Mouse (Mus musculus) midbrain, embryonic 12.5 days (tissue): ENCODE measurements around the gene Clmn. TPM values are rescaled to one million over a fixed set of nuclear protein-coding genes. Genes with fewer than 3 reads are reported as not detected.
"Not testable (repeated sequence)": the region's sequence is repeated elsewhere in the genome, so short reads cannot be mapped to it uniquely, and the experiment has no call there.

ENCODE experiments used
- ATAC-seq: fragments of 200-750 bp; cut with Nextera tagmentation; 2 replicates; pipeline ENCODE4 v1.8.0; 2017; ENCODE audit warnings: low read depth, moderate TSS enrichment, moderate library complexity; ENCODE audit not compliant: low FRiP score
- H3K27ac ChIP-seq: fragments of 300-500 bp; sonication (generic); replicated peaks from 2 replicates; pipeline ENCODE4 v1.5.1; 2016; ENCODE audit warnings: mild to moderate bottlenecking
- H3K27me3 ChIP-seq: fragments of 300-500 bp; sonication (generic); 2 replicates; pipeline ENCODE4 v1.6.1; 2016; ENCODE audit warnings: mild to moderate bottlenecking
- H3K36me3 ChIP-seq: fragments of 300-500 bp; sonication (generic); 2 replicates; pipeline ENCODE4 v1.6.1; 2016
- H3K4me1 ChIP-seq: fragments of 300-500 bp; sonication (generic); 2 replicates; pipeline ENCODE4 v1.6.1; 2016
- H3K4me2 ChIP-seq: fragments of 300-500 bp; sonication (generic); replicated peaks from 2 replicates; pipeline ENCODE4 v1.6.1; 2016; ENCODE audit warnings: mild to moderate bottlenecking, moderate library complexity
- H3K4me3 ChIP-seq: fragments of 300-500 bp; sonication (generic); 2 replicates; pipeline ENCODE4 v1.5.1; 2016; ENCODE audit warnings: mild to moderate bottlenecking
- H3K9ac ChIP-seq: fragments of 300-500 bp; sonication (generic); replicated peaks from 2 replicates; pipeline ENCODE4 v1.6.1; 2016; ENCODE audit warnings: mild to moderate bottlenecking, moderate library complexity
- H3K9me3 ChIP-seq: fragments of 300-500 bp; sonication (generic); 2 replicates; pipeline ENCODE4 v1.6.1; 2016; ENCODE audit warnings: mild to moderate bottlenecking
- WGBS: fragments of 180-500 bp; shearing (Covaris S2); methylation state at CpG from one replicate; pipeline ENCODE4 v1.1.7; 2016; 5-methylcytosine and 5-hydroxymethylcytosine counted together
- polyA plus RNA-seq: library from polyadenylated mRNA; unstranded; fragments of >200 nt; fragmentation: Nextera tagmentation; extraction: Ambion mirVana; gene quantifications from 2 replicates; pipeline ENCODE4 v1.2.1, GENCODE M21; 2016

The Clmn gene
- polyA plus RNA-seq, 1 experiment from 2014 or later, result 2.5 TPM

GRCm38 (mm10) chr12:104837111-104837837, 27.6 kb downstream of the Clmn start:
- Histone ChIP-seq H3K36me3 (no peaks in the 10 kb centered on the region), H3K4me1 (peaks cover 4% of the 10 kb centered on the region; the same call in 1 of the 2 replicates), H3K4me3 (no peak overlapping the region), H3K9ac (no peak overlapping the region), H3K9me3 (no peaks in the 10 kb centered on the region), H3K27ac (no peak overlapping the region), H3K4me2 (no peak overlapping the region), H3K27me3 (no peaks in the 10 kb centered on the region)
- ATAC-seq, result no peak
- WGBS, result 92% methylated on average over 2 of the region's 2 CpGs

GRCm38 (mm10) chr12:104836230-104836629, 28.6 kb downstream of the Clmn start:
- peaks cover 4% of the 10 kb centered on the region; the same call in 1 of the 2 replicates for H3K4me1 ChIP-seq
- H3K36me3 ChIP-seq, result no peaks in the 10 kb centered on the region
- no peaks in the 10 kb centered on the region for H3K27me3 ChIP-seq
- H3K9me3 ChIP-seq, result no peaks in the 10 kb centered on the region
- H3K27ac ChIP-seq, result no peak overlapping the region
- WGBS, result 92% methylated on average over 6 of the region's 6 CpGs
- no peak overlapping the region for H3K9ac ChIP-seq
- H3K4me2 ChIP-seq, result no peak overlapping the region
- ATAC-seq, result no peak
- no peak overlapping the region for H3K4me3 ChIP-seq

GRCm38 (mm10) chr12:104835369-104836094, 29.3 kb downstream of the Clmn start:
- peak; percentile 44; the same call in 1 of the 2 replicates for ATAC-seq
- H3K9ac ChIP-seq, result no peak overlapping the region

DNA sequence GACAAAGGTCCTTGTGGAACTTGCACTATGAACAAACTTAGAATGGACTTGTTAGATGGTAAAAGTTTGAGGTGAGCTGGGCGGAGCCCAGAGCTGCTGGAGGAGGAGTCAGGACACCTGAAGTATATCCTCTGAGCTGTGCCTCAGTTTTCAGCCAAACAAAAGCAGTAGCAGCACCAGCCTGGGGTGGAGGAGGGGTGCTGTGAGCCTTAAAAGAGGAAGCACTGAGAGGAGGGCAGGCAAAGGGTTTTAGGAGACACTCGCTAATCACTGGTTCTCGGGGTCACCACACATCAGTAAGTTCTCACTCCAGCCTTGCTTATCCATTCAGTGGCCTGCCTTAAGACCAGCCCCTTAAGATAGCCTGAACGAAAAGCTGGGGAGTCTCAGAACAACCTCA, 30.1 kb downstream of the Clmn start:
- Histone ChIP-seq H3K4me1 (peaks cover 11% of the 10 kb centered on the region), H3K27ac (0 out of 2 replicates have a peak overlapping the region, but pooled peaks have one; percentile 20), H3K9me3 (no peaks in the 10 kb centered on the region), H3K36me3 (no peaks in the 10 kb centered on the region), H3K9ac (no peak overlapping the region), H3K4me3 (no peak overlapping the region), H3K27me3 (no peaks in the 10 kb centered on the region), H3K4me2 (no peak overlapping the region)
- ATAC-seq, result no peak
- WGBS, result 40% methylated on average over 4 of the region's 4 CpGs

More at GRCm38 (mm10) chr12:104835369-104836094, 29.3 kb downstream of the Clmn start:
- no peaks in the 10 kb centered on the region for H3K9me3 ChIP-seq
- 52% methylated on average over 19 of the region's 19 CpGs for WGBS
- H3K4me1 ChIP-seq, result peaks cover 4% of the 10 kb centered on the region; the same call in 1 of the 2 replicates
- no peak overlapping the region for H3K4me3 ChIP-seq
- H3K4me2 ChIP-seq, result no peak overlapping the region
- no peaks in the 10 kb centered on the region for H3K36me3 ChIP-seq
- H3K27me3 ChIP-seq, result no peaks in the 10 kb centered on the region
- H3K27ac ChIP-seq, result 0 out of 2 replicates have a peak overlapping the region, but pooled peaks have one; percentile 20

DNA sequence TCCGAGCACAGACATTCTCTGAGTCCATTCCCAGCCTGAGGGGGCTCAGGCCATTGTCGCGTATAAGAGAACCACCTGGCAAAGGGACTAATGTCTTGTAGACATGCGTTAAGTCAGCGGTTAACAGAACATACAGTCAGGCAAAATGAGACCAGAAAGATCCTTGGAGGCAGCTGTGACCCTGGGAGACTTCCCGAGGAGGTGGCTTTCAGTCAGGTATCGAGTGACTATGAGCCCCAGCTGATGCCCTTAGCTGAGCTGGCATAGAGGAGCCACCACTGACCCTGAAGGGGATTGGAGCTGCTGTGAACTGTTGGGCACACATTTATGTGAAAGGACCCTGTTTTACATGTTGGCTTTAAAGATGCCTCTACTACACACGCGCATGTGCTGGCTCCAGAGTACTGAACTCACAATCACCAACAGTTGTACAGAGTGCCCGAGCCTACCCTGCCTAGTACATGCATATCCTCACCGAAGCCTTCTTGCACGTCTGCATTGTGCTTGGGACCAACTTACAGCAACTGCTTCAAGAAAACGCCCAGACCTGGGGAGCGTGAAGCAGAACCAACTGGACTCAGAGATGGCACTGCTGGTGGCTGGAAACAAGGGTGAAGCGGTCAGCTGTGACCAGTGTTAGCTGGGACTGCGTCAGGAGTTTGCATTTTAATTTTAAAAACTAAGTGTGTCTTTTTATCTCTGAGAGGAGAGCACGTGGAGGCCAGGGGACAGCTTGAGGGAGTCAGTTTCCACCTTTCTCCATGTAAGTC, 34.0 kb downstream of the Clmn start:
- Histone ChIP-seq H3K27me3 (no peaks in the 10 kb centered on the region), H3K36me3 (no peaks in the 10 kb centered on the region), H3K9me3 (no peaks in the 10 kb centered on the region), H3K4me3 (no peak overlapping the region), H3K4me1 (peaks cover 31% of the 10 kb centered on the region), H3K27ac (no peak overlapping the region), H3K9ac (no peak overlapping the region), H3K4me2 (no peak overlapping the region)
- no peak for ATAC-seq
- 71% methylated on average over 17 of the region's 17 CpGs for WGBS

DNA sequence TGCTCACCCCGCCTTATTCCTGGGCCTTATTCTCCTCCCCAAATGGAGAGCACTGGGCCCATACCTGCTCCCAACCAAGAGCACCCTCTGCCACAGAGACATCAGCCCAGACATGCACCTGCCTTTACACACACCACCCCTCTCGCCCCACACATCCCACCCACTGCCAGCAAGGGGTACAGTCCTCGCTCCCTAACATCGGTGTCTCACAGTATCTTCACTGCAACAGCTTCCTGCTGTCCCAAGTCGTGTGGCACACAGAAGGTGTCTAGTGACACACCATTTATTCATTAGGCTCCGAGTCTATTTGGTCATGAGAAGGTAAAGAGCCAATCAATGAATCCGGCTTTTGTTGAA, 34.6 kb downstream of the Clmn start:
- Histone ChIP-seq H3K9ac (no peak overlapping the region), H3K4me2 (no peak overlapping the region), H3K27ac (no peak overlapping the region), H3K4me1 (peaks cover 27% of the 10 kb centered on the region; the same call in 1 of the 2 replicates), H3K9me3 (no peaks in the 10 kb centered on the region), H3K27me3 (no peaks in the 10 kb centered on the region), H3K36me3 (no peaks in the 10 kb centered on the region), H3K4me3 (no peak overlapping the region)
- WGBS, result 77% methylated on average over 7 of the region's 7 CpGs
- no peak for ATAC-seq

DNA sequence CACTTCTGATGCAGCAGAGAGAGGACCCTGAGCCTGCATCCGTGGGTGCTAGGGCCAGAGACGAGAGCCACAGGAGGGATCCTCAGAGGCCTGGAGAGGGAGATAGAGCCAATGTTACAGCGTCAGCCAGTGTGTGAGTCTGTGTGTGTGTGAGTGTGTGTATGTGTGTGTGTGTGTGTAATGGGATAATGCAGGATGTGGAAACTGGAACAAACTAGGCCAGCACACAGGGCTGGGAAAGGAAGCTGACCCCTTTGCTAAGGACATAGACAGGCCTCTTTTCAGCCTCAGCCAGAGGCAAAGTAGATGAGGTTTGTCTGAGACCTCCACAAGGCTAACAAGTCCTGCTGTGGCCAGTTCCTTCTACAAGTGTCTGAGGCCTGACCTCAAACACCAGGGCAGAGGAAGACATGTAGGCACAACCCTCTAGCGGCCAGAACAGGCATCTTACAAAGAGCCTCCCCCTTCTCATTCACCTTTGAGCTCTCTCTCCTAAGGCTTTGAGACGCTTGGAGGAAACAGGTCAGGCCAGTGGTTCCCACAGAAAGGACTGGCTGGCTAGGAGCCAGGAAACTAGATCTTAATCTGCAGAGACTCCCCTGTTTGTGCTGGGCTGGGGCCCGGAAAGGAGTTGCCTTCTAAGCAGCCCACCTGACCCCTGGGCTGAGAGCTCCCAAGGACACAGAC, 35.1 kb downstream of the Clmn start:
- H3K36me3 ChIP-seq, result no peaks in the 10 kb centered on the region
- H3K4me1 ChIP-seq, result peaks cover 27% of the 10 kb centered on the region; the same call in 1 of the 2 replicates
- 40% methylated on average over 6 of the region's 6 CpGs for WGBS
- 0 out of 2 replicates have a peak, but pooled peaks have one; percentile 16 for ATAC-seq
- no peak overlapping the region for H3K4me3 ChIP-seq
- H3K27ac ChIP-seq, result no peak overlapping the region
- H3K9ac ChIP-seq, result no peak overlapping the region
- no peaks in the 10 kb centered on the region for H3K9me3 ChIP-seq
- no peak overlapping the region for H3K4me2 ChIP-seq
- no peaks in the 10 kb centered on the region for H3K27me3 ChIP-seq

DNA sequence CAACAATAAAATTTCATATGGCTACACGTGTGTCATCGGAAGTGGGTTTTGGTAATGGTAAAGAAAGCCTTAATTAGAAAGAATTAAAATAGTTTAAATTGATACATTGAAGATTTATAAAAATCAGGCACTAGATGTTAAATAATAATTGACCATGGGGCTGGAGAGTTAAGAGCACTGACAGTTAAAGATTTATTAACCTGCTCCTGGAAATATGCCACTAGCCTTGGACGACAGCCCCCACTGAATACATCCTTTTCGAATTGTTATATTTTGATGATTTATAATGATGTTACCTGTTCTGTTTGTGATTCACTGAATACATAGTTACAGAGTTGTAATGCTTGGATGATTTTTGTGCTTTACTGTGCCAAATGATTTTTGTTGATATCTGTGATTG, 35.9 kb downstream of the Clmn start:
- not testable (repeated sequence) for ATAC-seq, H3K27ac ChIP-seq, H3K9ac ChIP-seq, H3K27me3 ChIP-seq, H3K9me3 ChIP-seq, H3K36me3 ChIP-seq, H3K4me3 ChIP-seq, H3K4me2 ChIP-seq
- H3K4me1 ChIP-seq, result peaks cover 31% of the 10 kb centered on the region; the same call in 1 of the 2 replicates
- WGBS, result 94% methylated on average over 4 of the region's 4 CpGs

GRCm38 (mm10) chr12:104827721-104828120, 37.2 kb downstream of the Clmn start:
- no peaks in the 10 kb centered on the region for H3K36me3 ChIP-seq
- H3K4me1 ChIP-seq, result peaks cover 31% of the 10 kb centered on the region; the same call in 1 of the 2 replicates
- no peak for ATAC-seq
- H3K9me3 ChIP-seq, result no peaks in the 10 kb centered on the region
- H3K27ac ChIP-seq, result no peak overlapping the region
- H3K9ac ChIP-seq, result no peak overlapping the region
- no peak overlapping the region for H3K4me3 ChIP-seq
- no peaks in the 10 kb centered on the region for H3K27me3 ChIP-seq
- H3K4me2 ChIP-seq, result no peak overlapping the region
- WGBS, result 72% methylated on average over 6 of the region's 6 CpGs

- 68% methylated on average over 6 of the region's 6 CpGs for WGBS
- Histone ChIP-seq H3K4me3 (no peak overlapping the region), H3K4me1 (peaks cover 31% of the 10 kb centered on the region), H3K27ac (no peak overlapping the region), H3K4me2 (no peak overlapping the region), H3K9ac (no peak overlapping the region), H3K9me3 (no peaks in the 10 kb centered on the region), H3K36me3 (no peaks in the 10 kb centered on the region), H3K27me3 (no peaks in the 10 kb centered on the region)
- ATAC-seq, result no peak
Observed at GRCm38 (mm10) chr12:104824907-104825267, 40.0 kb downstream of the Clmn start.

- no peaks in the 10 kb centered on the region for H3K27me3 ChIP-seq
- H3K4me2 ChIP-seq, result no peak overlapping the region
- peaks cover 26% of the 10 kb centered on the region for H3K4me1 ChIP-seq
- ATAC-seq, result no peak
- H3K4me3 ChIP-seq, result no peak overlapping the region
- H3K9ac ChIP-seq, result no peak overlapping the region
- no peaks in the 10 kb centered on the region for H3K36me3 ChIP-seq
- WGBS, result 89% methylated on average over 12 of the region's 12 CpGs
- no peaks in the 10 kb centered on the region for H3K9me3 ChIP-seq
- no peak overlapping the region for H3K27ac ChIP-seq
Observed at GRCm38 (mm10) chr12:104824244-104824906, 40.5 kb downstream of the Clmn start.
